Mouse (Mus musculus): ENCODE measurements around the gene Hs3st3a1. TPM values are rescaled to one million over a fixed set of nuclear protein-coding genes. Genes with fewer than 3 reads are reported as not detected.

Hs3st3a1 gene
- polyA plus RNA-seq, 1 experiment from 2014 or later, result 0.37 TPM

GRCm38 (mm10) chr11:64438909-64439308 lies 3.8 kb downstream of the Hs3st3a1 start:
- Histone ChIP-seq H3K4me2 (no peak overlapping the region), H3K4me3 (no peak overlapping the region), H3K9ac (no peak overlapping the region), H3K36me3 (no peaks in the 10 kb centered on the region), H3K4me1 (peaks cover 24% of the 10 kb centered on the region), H3K9me3 (no peaks in the 10 kb centered on the region), H3K27me3 (peaks cover 61% of the 10 kb centered on the region), H3K27ac (no peak overlapping the region)
- WGBS, result 44% methylated on average over 3 of the region's 3 CpGs
- no peak for ATAC-seq (ENCODE audit: borderline replicate concordance, extremely low read depth, low FRiP score, low TSS enrichment)

- no peak overlapping the region for H3K4me3 ChIP-seq
- H3K9me3 ChIP-seq, result no peaks in the 10 kb centered on the region
- peaks cover 5% of the 10 kb centered on the region for H3K4me1 ChIP-seq
- H3K4me2 ChIP-seq, result peak overlapping the region; percentile 44
- ATAC-seq (ENCODE audit: borderline replicate concordance, extremely low read depth, low FRiP score, low TSS enrichment), result no peak
- H3K9ac ChIP-seq, result no peak overlapping the region
- no peaks in the 10 kb centered on the region for H3K36me3 ChIP-seq
- H3K27ac ChIP-seq, result no peak overlapping the region
- 14% methylated on average over 8 of the region's 8 CpGs for WGBS
- H3K27me3 ChIP-seq, result peaks cover 35% of the 10 kb centered on the region
These were observed 7.0 kb downstream of the Hs3st3a1 start for GRCm38 (mm10) chr11:64442119-64442518.

- no peak overlapping the region for H3K27ac ChIP-seq
- no peak overlapping the region for H3K9ac ChIP-seq
- 47% methylated on average over 3 of the region's 3 CpGs for WGBS
- no peak overlapping the region for H3K4me3 ChIP-seq
- H3K4me2 ChIP-seq, result no peak overlapping the region
- H3K36me3 ChIP-seq, result no peaks in the 10 kb centered on the region
- H3K27me3 ChIP-seq, result peaks cover 31% of the 10 kb centered on the region
- no peaks in the 10 kb centered on the region for H3K9me3 ChIP-seq
- H3K4me1 ChIP-seq, result peaks cover 5% of the 10 kb centered on the region
- ATAC-seq (ENCODE audit: borderline replicate concordance, extremely low read depth, low FRiP score, low TSS enrichment), result no peak
These were observed 7.6 kb downstream of the Hs3st3a1 start for GRCm38 (mm10) chr11:64442701-64443100.

GRCm38 (mm10) chr11:64445227-64445626 lies 10.1 kb downstream of the Hs3st3a1 start:
- Histone ChIP-seq H3K4me2 (no peak overlapping the region), H3K27me3 (peaks cover 17% of the 10 kb centered on the region; the same call in 1 of the 2 replicates), H3K27ac (no peak overlapping the region), H3K36me3 (no peaks in the 10 kb centered on the region), H3K9ac (no peak overlapping the region), H3K4me3 (no peak overlapping the region), H3K4me1 (peaks cover 5% of the 10 kb centered on the region), H3K9me3 (no peaks in the 10 kb centered on the region)
- 50% methylated on average over 1 of the region's 1 CpGs for WGBS
- no peak for ATAC-seq (ENCODE audit: borderline replicate concordance, extremely low read depth, low FRiP score, low TSS enrichment)

GRCm38 (mm10) chr11:64448586-64449315 lies 13.6 kb downstream of the Hs3st3a1 start:
- Histone ChIP-seq H3K9ac (no peak overlapping the region), H3K4me1 (no peaks in the 10 kb centered on the region), H3K36me3 (no peaks in the 10 kb centered on the region), H3K27ac (no peak overlapping the region), H3K9me3 (no peaks in the 10 kb centered on the region), H3K4me3 (no peak overlapping the region), H3K27me3 (no peaks in the 10 kb centered on the region), H3K4me2 (no peak overlapping the region)
- WGBS, result 68% methylated on average over 9 of the region's 9 CpGs
- no peak for ATAC-seq (ENCODE audit: borderline replicate concordance, extremely low read depth, low FRiP score, low TSS enrichment)

- H3K4me1 ChIP-seq, result no peaks in the 10 kb centered on the region
- ATAC-seq (ENCODE audit: borderline replicate concordance, extremely low read depth, low FRiP score, low TSS enrichment), result no peak
- H3K9ac ChIP-seq, result no peak overlapping the region
- 75% methylated on average over 3 of the region's 3 CpGs for WGBS
- no peaks in the 10 kb centered on the region for H3K27me3 ChIP-seq
- H3K27ac ChIP-seq, result no peak overlapping the region
- no peaks in the 10 kb centered on the region for H3K9me3 ChIP-seq
- H3K4me3 ChIP-seq, result no peak overlapping the region
- H3K36me3 ChIP-seq, result no peaks in the 10 kb centered on the region
- H3K4me2 ChIP-seq, result no peak overlapping the region
These were observed 26.6 kb downstream of the Hs3st3a1 start for GRCm38 (mm10) chr11:64461746-64462145.

- no peak overlapping the region for H3K4me3 ChIP-seq
- no peak overlapping the region for H3K27ac ChIP-seq
- H3K27me3 ChIP-seq, result no peaks in the 10 kb centered on the region
- no peaks in the 10 kb centered on the region for H3K36me3 ChIP-seq
- no peak overlapping the region for H3K9ac ChIP-seq
- H3K4me2 ChIP-seq, result no peak overlapping the region
- 39% methylated on average over 4 of the region's 4 CpGs for WGBS
- ATAC-seq (ENCODE audit: borderline replicate concordance, extremely low read depth, low FRiP score, low TSS enrichment), result no peak
- H3K4me1 ChIP-seq, result no peaks in the 10 kb centered on the region
- H3K9me3 ChIP-seq, result no peaks in the 10 kb centered on the region
These were observed 33.6 kb downstream of the Hs3st3a1 start for GRCm38 (mm10) chr11:64468737-64469136.

- no peak overlapping the region for H3K27ac ChIP-seq
- H3K27me3 ChIP-seq, result no peaks in the 10 kb centered on the region
- no peak overlapping the region for H3K9ac ChIP-seq
- H3K4me3 ChIP-seq, result no peak overlapping the region
- H3K4me2 ChIP-seq, result no peak overlapping the region
- H3K4me1 ChIP-seq, result no peaks in the 10 kb centered on the region
- no peaks in the 10 kb centered on the region for H3K9me3 ChIP-seq
- H3K36me3 ChIP-seq, result no peaks in the 10 kb centered on the region
- no peak for ATAC-seq (ENCODE audit: borderline replicate concordance, extremely low read depth, low FRiP score, low TSS enrichment)
These were observed 35.6 kb downstream of the Hs3st3a1 start for GRCm38 (mm10) chr11:64470689-64471088.

- no peak overlapping the region for H3K4me3 ChIP-seq
- H3K36me3 ChIP-seq, result no peaks in the 10 kb centered on the region
- no peaks in the 10 kb centered on the region for H3K27me3 ChIP-seq
- no peak overlapping the region for H3K27ac ChIP-seq
- no peak for ATAC-seq (ENCODE audit: borderline replicate concordance, extremely low read depth, low FRiP score, low TSS enrichment)
- 84% methylated on average over 3 of the region's 3 CpGs for WGBS
- H3K4me2 ChIP-seq, result no peak overlapping the region
- no peak overlapping the region for H3K9ac ChIP-seq
- no peaks in the 10 kb centered on the region for H3K4me1 ChIP-seq
- no peaks in the 10 kb centered on the region for H3K9me3 ChIP-seq
These were observed 38.5 kb downstream of the Hs3st3a1 start for GRCm38 (mm10) chr11:64473679-64474078.

- Histone ChIP-seq H3K4me2 (no peak overlapping the region), H3K9me3 (no peaks in the 10 kb centered on the region), H3K36me3 (no peaks in the 10 kb centered on the region), H3K4me3 (no peak overlapping the region), H3K27me3 (no peaks in the 10 kb centered on the region), H3K4me1 (peaks cover 13% of the 10 kb centered on the region; the same call in 1 of the 2 replicates), H3K9ac (no peak overlapping the region), H3K27ac (0 out of 2 replicates have a peak overlapping the region, but pooled peaks have one; percentile 16)
- WGBS, result 33% methylated on average over 3 of the region's 3 CpGs
- ATAC-seq (ENCODE audit: borderline replicate concordance, extremely low read depth, low FRiP score, low TSS enrichment), result no peak
These were observed 46.3 kb downstream of the Hs3st3a1 start for GRCm38 (mm10) chr11:64481445-64481844.

GRCm38 (mm10) chr11:64489587-64490433 lies 54.7 kb downstream of the Hs3st3a1 start:
- no peak overlapping the region for H3K9ac ChIP-seq
- 46% methylated on average over 9 of the region's 9 CpGs for WGBS
- no peak for ATAC-seq (ENCODE audit: borderline replicate concordance, extremely low read depth, low FRiP score, low TSS enrichment)

GRCm38 (mm10) chr11:64494448-64494847 lies 59.3 kb downstream of the Hs3st3a1 start:
- Histone ChIP-seq H3K36me3 (no peaks in the 10 kb centered on the region), H3K9ac (no peak overlapping the region), H3K27ac (no peak overlapping the region), H3K4me3 (no peak overlapping the region), H3K9me3 (no peaks in the 10 kb centered on the region), H3K27me3 (peaks cover 6% of the 10 kb centered on the region; the same call in 1 of the 2 replicates), H3K4me2 (no peak overlapping the region), H3K4me1 (0 out of 2 replicates have a peak, but pooled peaks cover 5% of the 10 kb centered on the region)
- ATAC-seq (ENCODE audit: borderline replicate concordance, extremely low read depth, low FRiP score, low TSS enrichment), result no peak
- WGBS, result 65% methylated on average over 2 of the region's 2 CpGs

More at GRCm38 (mm10) chr11:64489587-64490433, 54.7 kb downstream of the Hs3st3a1 start:
- no peak overlapping the region for H3K4me3 ChIP-seq
- no peaks in the 10 kb centered on the region for H3K36me3 ChIP-seq
- H3K4me1 ChIP-seq, result no peaks in the 10 kb centered on the region
- H3K9me3 ChIP-seq, result no peaks in the 10 kb centered on the region
- no peak overlapping the region for H3K27ac ChIP-seq
- H3K27me3 ChIP-seq, result peaks cover 9% of the 10 kb centered on the region; the same call in 1 of the 2 replicates
- H3K4me2 ChIP-seq, result no peak overlapping the region
